In the genomic region with DNA sequence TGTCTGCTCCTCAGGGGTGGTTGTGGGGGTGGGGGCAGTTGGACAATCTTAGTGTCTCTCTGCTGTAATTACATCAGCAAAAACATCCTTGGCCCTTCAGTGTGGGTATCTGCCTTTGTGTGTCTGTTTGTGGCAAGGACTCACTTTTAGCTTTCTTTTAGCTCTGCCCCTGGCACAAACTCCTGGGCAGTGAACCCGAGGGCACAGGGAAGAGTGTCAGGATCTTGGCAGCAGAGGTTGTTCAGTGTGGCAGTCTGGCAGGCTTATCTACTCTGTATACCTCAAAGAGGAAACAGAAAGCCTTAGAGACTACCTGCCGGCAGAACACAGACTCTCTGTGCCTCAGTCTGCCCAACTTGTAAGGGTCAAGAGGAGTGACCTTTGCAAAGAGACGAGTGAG, we compare ENCODE assay signal across 15 mouse cellular contexts. TPM values are rescaled to one million over a fixed set of nuclear protein-coding genes. Genes with fewer than 3 reads are reported as not detected.
DNase-seq lines count a peak whose midpoint lies in the region; ATAC-seq and TF ChIP-seq lines count a peak whose summit lies in the region.
"Had no signal": no experiment of that assay in that cellular context is flagged by ENCODE, and none has a peak within 500 bp of the region (broad histone marks: within the 10 kb centered on the region; RNA-seq: fewer than 3 reads in every experiment).

No protein-coding gene starts in this region.

- H3K36me3 ChIP-seq in hindbrain, embryonic 12.5 days, result no peaks in the 10 kb centered on the region
- no peaks in the 10 kb centered on the region for H3K36me3 ChIP-seq in hindbrain, embryonic 10.5 days
- H3K36me3 ChIP-seq in midbrain, postnatal 0 days (ENCODE audit: insufficient read depth, low read length), result no peaks in the 10 kb centered on the region
- no peaks in the 10 kb centered on the region for H3K36me3 ChIP-seq in midbrain, embryonic 13.5 days
- H3K36me3 ChIP-seq in hindbrain, embryonic 13.5 days, result no peaks in the 10 kb centered on the region
- H3K36me3 ChIP-seq in neural tube, embryonic 15.5 days, result no peaks in the 10 kb centered on the region

- ATAC-seq in hindbrain, embryonic 12.5 days (ENCODE audit: low FRiP score), result no peak
- ATAC-seq in midbrain, postnatal 0 days (ENCODE audit: low FRiP score), result no peak
- no peak for ATAC-seq in midbrain, embryonic 13.5 days
- ATAC-seq in hindbrain, embryonic 13.5 days (ENCODE audit: low FRiP score), result no peak
- no peak for ATAC-seq in neural tube, embryonic 15.5 days (ENCODE audit: low FRiP score)

- peaks cover 38% of the 10 kb centered on the region for H3K27me3 ChIP-seq in hindbrain, embryonic 12.5 days
- H3K27me3 ChIP-seq in hindbrain, embryonic 10.5 days (ENCODE audit: insufficient read depth, poor library complexity, severe bottlenecking), result peaks cover 57% of the 10 kb centered on the region
- H3K27me3 ChIP-seq in midbrain, postnatal 0 days (ENCODE audit: insufficient read depth, low read length), result peaks cover 10% of the 10 kb centered on the region
- H3K27me3 ChIP-seq in midbrain, embryonic 13.5 days, result peaks cover 37% of the 10 kb centered on the region
- peaks cover 52% of the 10 kb centered on the region for H3K27me3 ChIP-seq in hindbrain, embryonic 13.5 days
- H3K27me3 ChIP-seq in neural tube, embryonic 15.5 days (replicated peaks), result peaks cover 33% of the 10 kb centered on the region

- H3K4me3 ChIP-seq in hindbrain, embryonic 12.5 days, result no peak overlapping the region
- H3K4me3 ChIP-seq in hindbrain, embryonic 10.5 days, result no peak overlapping the region
- H3K4me3 ChIP-seq in midbrain, postnatal 0 days (ENCODE audit: low read depth, low read length), result no peak overlapping the region
- H3K4me3 ChIP-seq in midbrain, embryonic 13.5 days (replicated peaks), result no peak overlapping the region
- no peak overlapping the region for H3K4me3 ChIP-seq in hindbrain, embryonic 13.5 days
- no peak overlapping the region for H3K4me3 ChIP-seq in neural tube, embryonic 15.5 days (replicated peaks)
- H3K4me3 ChIP-seq: erythroblast, embryonic 14.5 days had no signal

- peak overlapping the region; percentile 73; the same call in 1 of the 2 replicates for H3K4me2 ChIP-seq in hindbrain, embryonic 12.5 days (replicated peaks)
- peak overlapping the region; percentile 60; the same call in 1 of the 2 replicates for H3K4me2 ChIP-seq in midbrain, postnatal 0 days (ENCODE audit: low read depth, low read length, poor library complexity, severe bottlenecking)
- no peak overlapping the region; the same call in 1 of the 2 replicates for H3K4me2 ChIP-seq in midbrain, embryonic 13.5 days (replicated peaks)
- peak overlapping the region; percentile 72; the same call in 1 of the 2 replicates for H3K4me2 ChIP-seq in hindbrain, embryonic 13.5 days
- peak overlapping the region; percentile 82; the same call in 1 of the 2 replicates for H3K4me2 ChIP-seq in neural tube, embryonic 15.5 days

- no peak overlapping the region for H3K27ac ChIP-seq in hindbrain, embryonic 12.5 days
- H3K27ac ChIP-seq in hindbrain, embryonic 10.5 days, result no peak overlapping the region
- H3K27ac ChIP-seq in midbrain, postnatal 0 days (ENCODE audit: low read depth, low read length), result no peak overlapping the region
- H3K27ac ChIP-seq in midbrain, embryonic 13.5 days, result no peak overlapping the region
- H3K27ac ChIP-seq in hindbrain, embryonic 13.5 days, result no peak overlapping the region
- H3K27ac ChIP-seq in neural tube, embryonic 15.5 days (replicated peaks), result no peak overlapping the region

- peaks cover 14% of the 10 kb centered on the region for H3K4me1 ChIP-seq in hindbrain, embryonic 12.5 days
- H3K4me1 ChIP-seq in hindbrain, embryonic 10.5 days (replicated peaks), result peaks cover 15% of the 10 kb centered on the region
- H3K4me1 ChIP-seq in midbrain, postnatal 0 days (ENCODE audit: insufficient read depth, low read length), result peaks cover 8% of the 10 kb centered on the region; the same call in 1 of the 2 replicates
- H3K4me1 ChIP-seq in midbrain, embryonic 13.5 days (replicated peaks), result peaks cover 12% of the 10 kb centered on the region
- peaks cover 13% of the 10 kb centered on the region for H3K4me1 ChIP-seq in hindbrain, embryonic 13.5 days (replicated peaks)
- H3K4me1 ChIP-seq in neural tube, embryonic 15.5 days, result peaks cover 16% of the 10 kb centered on the region

- no peak overlapping the region for H3K9ac ChIP-seq in hindbrain, embryonic 12.5 days
- H3K9ac ChIP-seq in midbrain, postnatal 0 days (replicated peaks; ENCODE audit: low read length, poor library complexity, severe bottlenecking), result no peak overlapping the region
- no peak overlapping the region for H3K9ac ChIP-seq in midbrain, embryonic 13.5 days (replicated peaks)
- H3K9ac ChIP-seq in hindbrain, embryonic 13.5 days, result no peak overlapping the region
- H3K9ac ChIP-seq in neural tube, embryonic 15.5 days (replicated peaks), result no peak overlapping the region

- no peak for TF ChIP-seq CTCF in midbrain, postnatal 0 days (IDR thresholded peaks at IDR 0.05)

- no peak for DNase-seq in hindbrain, embryonic 10.5 days (ENCODE audit: low spot score)
- no peak for DNase-seq in midbrain, postnatal 0 days (ENCODE audit: low spot score)
- no peak for DNase-seq in thymus, adult 18-20 months
- DNase-seq: gastrocnemius, postnatal 14 days; thymus, postnatal 25 days had no signal

- WGBS in hindbrain, embryonic 12.5 days, result 78% methylated on average over 3 of the region's 3 CpGs
- 79% methylated on average over 3 of the region's 3 CpGs for WGBS in hindbrain, embryonic 10.5 days
- 78% methylated on average over 3 of the region's 3 CpGs for WGBS in midbrain, postnatal 0 days
- WGBS in midbrain, embryonic 13.5 days, result 73% methylated on average over 3 of the region's 3 CpGs
- 77% methylated on average over 3 of the region's 3 CpGs for WGBS in hindbrain, embryonic 13.5 days
- WGBS in neural tube, embryonic 15.5 days, result 69% methylated on average over 3 of the region's 3 CpGs

- H3K9me3 ChIP-seq in hindbrain, embryonic 12.5 days (replicated peaks), result no peaks in the 10 kb centered on the region
- H3K9me3 ChIP-seq in hindbrain, embryonic 10.5 days, result no peaks in the 10 kb centered on the region
- no peaks in the 10 kb centered on the region for H3K9me3 ChIP-seq in midbrain, postnatal 0 days (ENCODE audit: low read length)
- no peaks in the 10 kb centered on the region for H3K9me3 ChIP-seq in midbrain, embryonic 13.5 days
- H3K9me3 ChIP-seq in hindbrain, embryonic 13.5 days, result no peaks in the 10 kb centered on the region
- no peaks in the 10 kb centered on the region for H3K9me3 ChIP-seq in neural tube, embryonic 15.5 days (replicated peaks)
- H3K9me3 ChIP-seq: megakaryocyte, embryonic 14.5 days had no signal

RNA-seq across cellular contexts. Expression of gene Osbpl5, which starts 0.9 kb away (rescaled TPM):
- 30.7 and 32.1 TPM in 2 replicates for polyA plus RNA-seq in hindbrain, embryonic 12.5 days (2016; fragmentation: Nextera tagmentation; extraction: Ambion mirVana)
- 15.8 and 20.8 TPM in 2 replicates for polyA plus RNA-seq in hindbrain, embryonic 10.5 days (2016; fragmentation: Nextera tagmentation; extraction: Ambion mirVana)
- total RNA-seq in midbrain, postnatal 0 days (2014; rRNA removed), result 47.7 and 52.6 TPM in 2 replicates
- 26.7 and 30.2 TPM in 2 replicates for polyA plus RNA-seq in midbrain, postnatal 0 days (2015; fragmentation: Nextera tagmentation; extraction: Ambion mirVana)
- polyA plus RNA-seq in midbrain, embryonic 13.5 days (2015; fragmentation: Nextera tagmentation; extraction: Ambion mirVana), result 27.0 and 27.3 TPM in 2 replicates
- 27.6 and 31.4 TPM in 2 replicates for polyA plus RNA-seq in hindbrain, embryonic 13.5 days (2015; fragmentation: Nextera tagmentation; extraction: Ambion mirVana)
- polyA plus RNA-seq in neural tube, embryonic 15.5 days (2015; fragmentation: Nextera tagmentation; extraction: Ambion mirVana), result 37.2 and 37.5 TPM in 2 replicates
- polyA plus RNA-seq: erythroblast, embryonic 14.5 days had no signal

RNA-seq across cellular contexts. Expression of gene Mrgprg, which starts 9.1 kb away (rescaled TPM):
- not detected in 2 replicates for polyA plus RNA-seq in hindbrain, embryonic 12.5 days (2016; fragmentation: Nextera tagmentation; extraction: Ambion mirVana)
- not detected in 2 replicates for polyA plus RNA-seq in hindbrain, embryonic 10.5 days (2016; fragmentation: Nextera tagmentation; extraction: Ambion mirVana)
- 0.14 and 0.27 TPM in 2 replicates for total RNA-seq in midbrain, postnatal 0 days (2014; rRNA removed)
- not detected in 2 replicates for polyA plus RNA-seq in midbrain, postnatal 0 days (2015; fragmentation: Nextera tagmentation; extraction: Ambion mirVana)
- not detected in 2 replicates for polyA plus RNA-seq in midbrain, embryonic 13.5 days (2015; fragmentation: Nextera tagmentation; extraction: Ambion mirVana)
- polyA plus RNA-seq in hindbrain, embryonic 13.5 days (2015; fragmentation: Nextera tagmentation; extraction: Ambion mirVana), result not detected in 2 replicates
- not detected in 2 replicates for polyA plus RNA-seq in neural tube, embryonic 15.5 days (2015; fragmentation: Nextera tagmentation; extraction: Ambion mirVana)
- total RNA-seq: adrenal gland, postnatal 4 days; gastrocnemius, postnatal 14 days; left cerebral cortex, postnatal 36 days had no signal
- polyA plus RNA-seq: erythroblast, embryonic 14.5 days; large intestine, adult 2 months; spleen, adult 2 months had no signal

RNA-seq across cellular contexts. Expression of gene Mrgpre, which starts 26.6 kb away (rescaled TPM):
- 3.0 and 4.2 TPM in 2 replicates for polyA plus RNA-seq in hindbrain, embryonic 12.5 days (2016; fragmentation: Nextera tagmentation; extraction: Ambion mirVana)
- 2.2 and 2.7 TPM in 2 replicates for polyA plus RNA-seq in hindbrain, embryonic 10.5 days (2016; fragmentation: Nextera tagmentation; extraction: Ambion mirVana)
- total RNA-seq in midbrain, postnatal 0 days (2014; rRNA removed), result 8.0 and 10.1 TPM in 2 replicates
- 11.6 and 12.4 TPM in 2 replicates for polyA plus RNA-seq in midbrain, postnatal 0 days (2015; fragmentation: Nextera tagmentation; extraction: Ambion mirVana)
- polyA plus RNA-seq in midbrain, embryonic 13.5 days (2015; fragmentation: Nextera tagmentation; extraction: Ambion mirVana), result 3.8 and 4.7 TPM in 2 replicates
- 3.8 and 4.0 TPM in 2 replicates for polyA plus RNA-seq in hindbrain, embryonic 13.5 days (2015; fragmentation: Nextera tagmentation; extraction: Ambion mirVana)
- polyA plus RNA-seq in neural tube, embryonic 15.5 days (2015; fragmentation: Nextera tagmentation; extraction: Ambion mirVana), result 7.9 and 9.6 TPM in 2 replicates
- polyA plus RNA-seq: erythroblast, embryonic 14.5 days had no signal
